Comparison of ENCODE assay signal across 11 mouse cellular contexts in the genomic region with DNA sequence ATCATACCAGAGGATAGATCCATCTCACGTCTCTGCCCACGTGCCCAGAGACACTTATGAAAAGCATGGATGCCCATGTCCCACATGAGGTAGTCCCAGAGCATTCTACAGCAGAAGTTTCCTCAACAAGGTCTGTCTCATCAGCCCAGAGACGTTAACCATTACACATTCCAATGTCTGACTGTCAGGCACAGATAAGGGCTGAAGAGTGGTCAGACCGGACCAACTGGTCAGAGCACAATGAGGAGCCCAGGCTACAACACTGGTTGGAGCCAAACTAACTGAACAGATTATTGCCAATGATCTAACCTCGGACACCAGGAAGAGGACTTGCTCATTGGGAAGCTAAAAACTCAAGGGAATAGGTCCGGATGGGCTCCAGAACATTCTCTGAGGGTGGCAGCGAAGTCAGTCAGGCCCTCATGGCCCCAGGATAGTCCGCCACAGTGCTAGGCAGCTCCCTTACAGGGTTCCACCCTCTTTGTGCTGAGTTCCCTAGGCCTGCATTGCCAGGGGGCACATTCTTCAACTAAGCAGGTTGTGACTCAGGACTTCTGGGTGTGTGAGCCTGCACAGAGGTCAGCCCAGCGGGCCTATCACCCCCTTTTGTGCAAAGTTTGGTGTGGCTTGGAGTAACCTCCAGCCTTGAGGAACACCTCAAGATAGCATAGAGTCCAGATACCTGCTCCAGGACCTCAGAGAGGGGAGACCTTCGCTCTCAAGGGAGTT. TPM values are rescaled to one million over a fixed set of nuclear protein-coding genes. Genes with fewer than 3 reads are reported as not detected.
A peak's percentile ranks its signal among the peaks of the same experiment; 100 is the strongest.
DNase-seq lines count a peak whose midpoint lies in the region; ATAC-seq and TF ChIP-seq lines count a peak whose summit lies in the region.
"Had no signal": no experiment of that assay in that cellular context is flagged by ENCODE, and none has a peak within 500 bp of the region (broad histone marks: within the 10 kb centered on the region; RNA-seq: fewer than 3 reads in every experiment).

Gene Syt8 (plus strand): TSS at position 714 of the 729 bp plus-strand sequence.

- no peak for DNase-seq in heart, adult 18-20 months
- DNase-seq in lung, embryonic 14.5 days = peak; percentile 72
- no peak for DNase-seq in T-cell, adult 2 months (ENCODE audit: low spot score)
- DNase-seq in right cerebral cortex, adult 18-20 months = no peak
- no peak for DNase-seq in left cerebral cortex, postnatal 25 days (ENCODE audit: low spot score in 2 of 2)
- DNase-seq: adrenal gland, postnatal 36 days; liver, postnatal 0 days had no signal

- intact Hi-C loops in left cerebral cortex, postnatal 25 days (cut with DNase I) = no loop called here

- no peak within 1 kb of the TSS for H3K4me2 ChIP-seq in heart, embryonic 16.5 days (ENCODE audit: low read depth, low read length)
- no peak within 1 kb of the TSS for H3K4me2 ChIP-seq in embryonic facial prominence, embryonic 13.5 days
- H3K4me2 ChIP-seq in lung, embryonic 14.5 days = peak within 1 kb of the TSS; percentile 13; the same call in 1 of the 2 replicates

- H3K27me3 ChIP-seq in heart, embryonic 16.5 days (ENCODE audit: control insufficient read depth, insufficient read depth, low read length) = no peaks in the 10 kb centered on the region
- H3K27me3 ChIP-seq in E14TG2a.4 (ENCODE audit: insufficient read depth, low read length) = peaks cover 80% of the 10 kb centered on the region
- H3K27me3 ChIP-seq in embryonic facial prominence, embryonic 13.5 days = no peaks in the 10 kb centered on the region
- no peaks in the 10 kb centered on the region for H3K27me3 ChIP-seq in lung, embryonic 14.5 days (ENCODE audit: insufficient read depth, low read length)

- H3K9ac ChIP-seq in heart, embryonic 16.5 days (ENCODE audit: low read length) = peak within 1 kb of the TSS; percentile 21; the same call in 1 of the 2 replicates
- peak within 1 kb of the TSS; percentile 58 for H3K9ac ChIP-seq in embryonic facial prominence, embryonic 13.5 days
- peak within 1 kb of the TSS; percentile 18 for H3K9ac ChIP-seq in lung, embryonic 14.5 days
- H3K9ac ChIP-seq: liver, postnatal 0 days had no signal

- no peak for ATAC-seq in heart, embryonic 16.5 days (replicated peaks; ENCODE audit: extremely low read depth, insufficient read depth, low FRiP score)
- ATAC-seq in embryonic facial prominence, embryonic 13.5 days (ENCODE audit: insufficient number of reproducible peaks, insufficient read depth, low FRiP score, low TSS enrichment, low read depth) = no peak
- ATAC-seq in lung, embryonic 14.5 days (ENCODE audit: insufficient read depth) = no peak
- ATAC-seq: liver, postnatal 0 days had no signal

- TF ChIP-seq CTCF in E14TG2a.4 (conservative IDR thresholded peaks at IDR 0.05; ENCODE audit: low read length) = no peak
- TF ChIP-seq CTCF in lung, embryonic 14.5 days (IDR thresholded peaks at IDR 0.05; ENCODE audit: low read depth) = no peak

- WGBS in heart, embryonic 16.5 days = 71% methylated on average over 10 of the region's 10 CpGs
- 79% methylated on average over 10 of the region's 10 CpGs for WGBS in embryonic facial prominence, embryonic 13.5 days
- 72% methylated on average over 10 of the region's 10 CpGs for WGBS in lung, embryonic 14.5 days

- peaks cover 19% of the 10 kb centered on the region for H3K4me1 ChIP-seq in heart, embryonic 16.5 days (ENCODE audit: control insufficient read depth, insufficient read depth, low read length)
- H3K4me1 ChIP-seq in E14TG2a.4 (replicated peaks; ENCODE audit: low read depth, low read length) = peaks cover 21% of the 10 kb centered on the region
- peaks cover 55% of the 10 kb centered on the region for H3K4me1 ChIP-seq in embryonic facial prominence, embryonic 13.5 days
- H3K4me1 ChIP-seq in lung, embryonic 14.5 days (ENCODE audit: insufficient read depth) = peaks cover 27% of the 10 kb centered on the region

- H3K4me3 ChIP-seq in heart, embryonic 16.5 days (ENCODE audit: low read length) = no peak within 1 kb of the TSS
- peak within 1 kb of the TSS; percentile 62 for H3K4me3 ChIP-seq in E14TG2a.4 (replicated peaks; ENCODE audit: low read length)
- no peak within 1 kb of the TSS for H3K4me3 ChIP-seq in embryonic facial prominence, embryonic 13.5 days
- no peak within 1 kb of the TSS for H3K4me3 ChIP-seq in lung, embryonic 14.5 days (ENCODE audit: low read depth, low read length)

- H3K36me3 ChIP-seq in heart, embryonic 16.5 days (ENCODE audit: control insufficient read depth, insufficient read depth) = no peaks in the 10 kb centered on the region
- H3K36me3 ChIP-seq in E14TG2a.4 (ENCODE audit: insufficient read depth, low read length) = no peaks in the 10 kb centered on the region
- H3K36me3 ChIP-seq in embryonic facial prominence, embryonic 13.5 days = no peaks in the 10 kb centered on the region
- H3K36me3 ChIP-seq in lung, embryonic 14.5 days (ENCODE audit: insufficient read depth) = no peaks in the 10 kb centered on the region

- H3K9me3 ChIP-seq in heart, embryonic 16.5 days (replicated peaks; ENCODE audit: control insufficient read depth, low read length) = no peaks in the 10 kb centered on the region
- no peaks in the 10 kb centered on the region for H3K9me3 ChIP-seq in E14TG2a.4 (ENCODE audit: low read length)
- no peaks in the 10 kb centered on the region for H3K9me3 ChIP-seq in embryonic facial prominence, embryonic 13.5 days
- no peaks in the 10 kb centered on the region for H3K9me3 ChIP-seq in lung, embryonic 14.5 days (ENCODE audit: low read depth, low read length)

- peak within 1 kb of the TSS; percentile 5; the same call in 1 of the 2 replicates for H3K27ac ChIP-seq in heart, embryonic 16.5 days (ENCODE audit: low read length)
- H3K27ac ChIP-seq in embryonic facial prominence, embryonic 13.5 days = peak within 1 kb of the TSS; percentile 75
- peak within 1 kb of the TSS; percentile 84 for H3K27ac ChIP-seq in lung, embryonic 14.5 days (ENCODE audit: low read depth)

RNA-seq across cellular contexts. Expression of gene Syt8, which starts in this region (rescaled TPM):
- 0.17 and 0.32 TPM in 2 replicates for polyA plus RNA-seq in heart, embryonic 16.5 days (2015; fragmentation: Nextera tagmentation; extraction: Ambion mirVana)
- not detected for total RNA-seq in heart, adult 18-20 months (2021)
- polyA plus RNA-seq in embryonic facial prominence, embryonic 13.5 days (2015; fragmentation: Nextera tagmentation; extraction: Ambion mirVana) = 0.37 and 0.66 TPM in 2 replicates
- polyA plus RNA-seq in lung, embryonic 14.5 days (2014; fragmentation: Nextera tagmentation; extraction: Ambion mirVana) = not detected in 2 replicates
- not detected for total RNA-seq in left cerebral cortex, postnatal 25 days (2021)
- total RNA-seq: adrenal gland, postnatal 36 days; layer of hippocampus, postnatal 14 days had no signal
- polyA plus RNA-seq: liver, postnatal 0 days had no signal

Comparison
In these comparisons a context has a peak if more than half of its experiments do, and no peak if none do; other contexts are left out.
1. Peak in DNase-seq, H3K27ac ChIP-seq, H3K9ac ChIP-seq and H3K4me2 ChIP-seq in lung, embryonic 14.5 days; RNA of the gene not detected or under 1 TPM.
2. H3K27ac ChIP-seq: peak in every context shown above with its lines; median percentile 84 in lung, embryonic 14.5 days; 75 in embryonic facial prominence, embryonic 13.5 days; 5 in heart, embryonic 16.5 days.